Mouse (Mus musculus): Measurements from ENCODE around the gene Mllt3. TPM values are rescaled to one million over a fixed set of nuclear protein-coding genes. Genes with fewer than 3 reads are reported as not detected.

Mllt3 gene
- polyA plus RNA-seq, 1 experiment from 2014 or later: 116 TPM

DNA sequence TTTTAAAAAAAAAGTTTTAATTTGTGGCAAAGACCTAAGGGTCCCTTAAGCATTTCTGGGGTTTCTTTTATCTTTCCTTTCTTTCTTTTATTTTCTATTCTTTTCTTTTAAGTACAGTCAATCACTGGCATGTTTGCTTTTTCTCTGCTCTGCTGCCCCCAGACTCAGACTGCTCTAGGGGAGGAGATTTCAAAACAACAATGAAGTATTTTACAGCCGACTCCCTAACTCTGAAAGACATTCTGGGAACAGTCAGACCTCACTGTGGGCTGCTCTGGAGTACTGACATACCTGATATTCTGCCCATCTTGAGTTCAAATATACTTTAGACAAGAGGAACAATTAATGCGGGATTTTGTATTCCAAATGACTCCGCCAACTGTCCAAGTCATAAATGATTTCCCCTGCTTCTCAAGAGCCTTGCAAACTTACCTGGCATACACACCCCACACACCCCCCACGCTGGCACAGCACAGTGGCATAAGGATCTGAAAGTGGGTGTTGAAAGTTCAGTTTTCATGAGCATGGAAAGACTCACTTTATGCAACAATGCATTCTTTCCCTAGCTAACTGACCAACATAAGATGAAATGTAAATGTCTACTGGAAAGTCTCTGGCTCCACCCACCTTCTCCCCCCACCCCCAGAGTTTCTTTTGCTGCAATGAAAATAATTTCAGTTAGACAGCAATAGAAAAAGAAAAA, 21.1 kb downstream of the Mllt3 start:
- ATAC-seq: no peak
- Histone ChIP-seq H3K4me2 (no peak overlapping the region), H3K9ac (no peak overlapping the region), H3K27ac (no peak overlapping the region), H3K9me3 (replicated peaks) (no peaks in the 10 kb centered on the region), H3K36me3 (ENCODE audit: poor library complexity, severe bottlenecking) (peaks cover 19% of the 10 kb centered on the region), H3K4me1 (peaks cover 54% of the 10 kb centered on the region), H3K4me3 (no peak overlapping the region), H3K27me3 (no peaks in the 10 kb centered on the region)
- 55% methylated on average over 4 of the region's 4 CpGs for WGBS

DNA sequence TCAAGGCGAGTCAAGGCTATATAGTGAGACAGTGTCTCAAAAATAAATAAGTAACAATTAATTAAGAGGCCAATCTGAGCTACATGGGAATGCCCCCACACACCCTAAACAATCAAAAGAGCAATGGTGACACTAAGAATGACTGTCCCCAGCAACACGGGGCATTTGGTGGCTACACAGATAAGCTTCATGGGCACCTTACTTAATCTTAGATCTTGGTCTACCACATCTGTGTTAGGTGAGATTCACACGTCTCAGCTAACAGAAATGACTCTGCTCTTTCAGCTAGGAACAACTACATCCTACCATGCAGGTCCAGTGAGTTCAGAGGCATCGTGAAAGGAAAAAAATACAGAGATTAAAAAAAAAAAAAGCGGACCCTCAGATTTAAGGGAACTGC, 22.7 kb downstream of the Mllt3 start:
- 85% methylated on average over 5 of the region's 5 CpGs for WGBS
- Histone ChIP-seq H3K27ac (no peak overlapping the region), H3K4me3 (no peak overlapping the region), H3K9ac (no peak overlapping the region), H3K36me3 (ENCODE audit: poor library complexity, severe bottlenecking) (peaks cover 19% of the 10 kb centered on the region), H3K4me2 (no peak overlapping the region), H3K27me3 (no peaks in the 10 kb centered on the region), H3K4me1 (peaks cover 43% of the 10 kb centered on the region), H3K9me3 (replicated peaks) (no peaks in the 10 kb centered on the region)
- no peak for ATAC-seq

DNA sequence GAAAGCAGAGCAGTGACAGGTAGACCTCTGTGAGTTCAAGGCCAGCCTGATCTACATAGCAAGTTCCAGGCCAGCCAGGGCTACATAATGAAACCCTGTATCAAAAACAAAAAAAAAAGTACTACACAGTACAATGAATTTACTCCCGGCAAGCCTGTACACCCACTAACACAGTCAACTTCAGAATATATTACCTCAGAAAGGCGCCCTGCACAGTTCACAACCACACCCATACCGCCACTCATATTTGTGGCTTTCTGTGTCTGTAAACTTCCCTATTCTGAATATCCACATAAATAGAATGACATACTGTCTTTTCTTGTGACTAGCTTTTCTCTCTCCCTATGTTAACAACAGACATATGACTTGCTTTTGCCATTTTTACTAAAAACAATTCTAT, 27.4 kb downstream of the Mllt3 start:
- Histone ChIP-seq H3K4me1 (0 out of 2 replicates have a peak, but pooled peaks cover 6% of the 10 kb centered on the region), H3K27me3 (no peaks in the 10 kb centered on the region), H3K9ac (no peak overlapping the region), H3K4me3 (no peak overlapping the region), H3K4me2 (no peak overlapping the region), H3K9me3 (replicated peaks) (no peaks in the 10 kb centered on the region), H3K36me3 (ENCODE audit: poor library complexity, severe bottlenecking) (peaks cover 22% of the 10 kb centered on the region), H3K27ac (no peak overlapping the region)
- no peak for ATAC-seq
- WGBS: 84% methylated on average over 3 of the region's 3 CpGs

DNA sequence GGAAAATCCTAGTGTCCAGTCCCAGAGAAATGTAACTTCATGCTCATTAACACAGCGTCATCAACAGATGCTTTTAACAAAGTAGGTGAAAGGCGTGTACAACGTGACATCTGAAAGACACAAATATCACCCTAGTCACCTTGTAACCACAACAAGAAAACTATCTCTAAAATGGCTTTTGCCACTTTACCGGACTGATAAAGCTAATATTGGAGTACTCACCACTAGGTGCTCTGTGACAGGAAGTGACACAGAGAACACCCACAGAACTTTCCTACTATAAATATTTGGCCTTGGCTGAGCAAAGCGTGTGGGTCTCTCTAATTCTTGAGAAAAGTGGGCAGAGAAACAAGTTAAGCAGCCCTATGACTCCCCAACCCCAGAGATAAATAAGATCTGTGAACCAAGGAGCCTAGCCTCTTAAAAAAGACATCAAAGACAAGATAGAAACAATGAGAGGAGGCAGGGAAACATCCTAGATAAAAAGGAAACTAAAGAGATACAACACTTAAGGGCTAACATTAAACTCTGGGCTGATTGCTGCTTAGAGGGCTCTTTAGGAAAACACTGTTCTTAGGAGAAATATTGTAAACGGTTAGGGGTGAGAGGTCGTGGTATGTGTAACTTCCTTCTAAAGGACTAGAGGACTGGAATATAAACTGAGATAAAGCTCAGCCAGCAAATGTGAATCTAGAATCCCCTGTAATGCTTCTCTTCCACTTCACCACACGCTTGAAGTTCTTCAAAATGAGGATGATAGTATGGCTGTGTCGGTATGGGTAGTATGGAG, 29.8 kb downstream of the Mllt3 start:
- H3K27ac ChIP-seq: no peak overlapping the region
- no peaks in the 10 kb centered on the region for H3K27me3 ChIP-seq
- H3K4me3 ChIP-seq: no peak overlapping the region
- no peak for ATAC-seq
- peaks cover 15% of the 10 kb centered on the region for H3K36me3 ChIP-seq (ENCODE audit: poor library complexity, severe bottlenecking)
- H3K4me1 ChIP-seq: 0 out of 2 replicates have a peak, but pooled peaks cover 6% of the 10 kb centered on the region
- WGBS: 87% methylated on average over 9 of the region's 9 CpGs
- no peak overlapping the region for H3K4me2 ChIP-seq
- no peaks in the 10 kb centered on the region for H3K9me3 ChIP-seq (replicated peaks)
- no peak overlapping the region for H3K9ac ChIP-seq

DNA sequence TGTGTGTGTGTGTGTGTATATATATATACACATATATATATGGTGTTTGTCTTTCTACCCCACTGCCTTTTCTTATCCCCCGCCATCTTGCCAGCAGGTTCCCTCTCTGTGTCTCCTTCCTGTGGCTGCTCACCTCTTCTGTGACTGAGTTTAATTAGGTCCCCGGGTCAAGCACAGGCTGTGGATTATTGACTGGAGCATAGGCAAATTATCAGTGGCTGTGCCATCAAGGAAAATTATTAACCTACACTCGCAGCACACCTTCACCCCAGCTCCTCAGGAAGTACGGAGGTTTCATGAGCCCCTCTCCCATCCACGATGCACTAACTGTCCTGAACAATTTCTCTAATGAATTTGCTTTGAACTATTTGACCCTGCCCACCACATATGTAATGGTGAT, 41.5 kb downstream of the Mllt3 start:
- Histone ChIP-seq H3K4me1 (peaks cover 23% of the 10 kb centered on the region), H3K9ac (no peak overlapping the region), H3K4me3 (no peak overlapping the region), H3K27ac (no peak overlapping the region), H3K36me3 (ENCODE audit: poor library complexity, severe bottlenecking) (peaks cover 6% of the 10 kb centered on the region), H3K9me3 (replicated peaks) (no peaks in the 10 kb centered on the region), H3K4me2 (no peak overlapping the region), H3K27me3 (no peaks in the 10 kb centered on the region)
- no peak for ATAC-seq
- WGBS: 86% methylated on average over 5 of the region's 5 CpGs

DNA sequence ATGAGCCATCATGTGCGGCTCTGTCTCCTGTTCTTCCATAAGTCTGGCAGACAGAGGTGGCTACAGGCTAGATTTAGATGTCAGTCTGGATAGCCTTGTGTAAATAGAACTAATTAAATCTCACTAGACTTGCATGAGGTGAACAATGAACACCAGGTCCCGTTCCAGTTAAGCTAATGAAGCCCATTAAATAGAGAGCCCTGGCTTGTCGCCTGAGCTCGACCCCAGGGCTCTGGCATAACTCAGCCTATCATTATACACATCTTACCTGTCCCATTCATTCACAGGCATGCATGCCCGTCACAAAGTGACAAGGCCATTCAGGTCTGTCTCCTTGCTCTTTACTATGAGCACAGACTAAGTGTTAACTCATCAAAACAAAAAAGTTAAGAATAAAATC, 42.2 kb downstream of the Mllt3 start:
- peaks cover 26% of the 10 kb centered on the region for H3K4me1 ChIP-seq

DNA sequence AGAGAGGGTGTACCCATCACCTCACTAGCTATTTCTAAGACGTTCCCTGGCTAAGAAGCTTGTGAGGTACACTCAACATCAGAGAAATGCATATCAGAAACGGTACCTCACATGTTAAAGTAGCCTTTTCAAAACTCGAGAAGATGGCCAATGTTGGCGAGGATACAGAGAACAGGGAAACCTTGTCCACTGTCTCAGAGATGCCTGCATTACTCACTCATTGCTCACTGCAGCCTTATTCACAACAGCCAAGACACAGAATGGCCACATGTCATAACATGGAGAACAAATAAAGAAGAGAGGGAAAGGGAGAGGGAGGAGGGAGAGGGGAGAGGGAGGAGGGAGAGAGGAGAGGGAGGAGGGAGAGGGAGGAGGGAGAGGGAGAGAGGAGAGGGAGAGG, 47.9 kb downstream of the Mllt3 start:
- H3K27me3 ChIP-seq: no peaks in the 10 kb centered on the region
- H3K4me3 ChIP-seq: no peak overlapping the region
- peaks cover 33% of the 10 kb centered on the region for H3K4me1 ChIP-seq
- H3K4me2 ChIP-seq: no peak overlapping the region
- H3K9ac ChIP-seq: no peak overlapping the region
- H3K36me3 ChIP-seq (ENCODE audit: poor library complexity, severe bottlenecking): no peaks in the 10 kb centered on the region
- 0 out of 2 replicates have a peak, but pooled peaks have one; percentile 50 for ATAC-seq
- no peaks in the 10 kb centered on the region for H3K9me3 ChIP-seq (replicated peaks)
- WGBS: 22% methylated on average over 4 of the region's 4 CpGs
- H3K27ac ChIP-seq: peak overlapping the region; percentile 44; the same call in 1 of the 2 replicates

More for the DNA sequence above, 42.2 kb downstream of the Mllt3 start:
- peak; percentile 36; the same call in 1 of the 2 replicates for ATAC-seq
- Histone ChIP-seq H3K4me2 (no peak overlapping the region), H3K9ac (no peak overlapping the region), H3K9me3 (replicated peaks) (no peaks in the 10 kb centered on the region), H3K4me3 (no peak overlapping the region), H3K36me3 (ENCODE audit: poor library complexity, severe bottlenecking) (peaks cover 3% of the 10 kb centered on the region), H3K27me3 (no peaks in the 10 kb centered on the region), H3K27ac (no peak overlapping the region)
- WGBS: 35% methylated on average over 5 of the region's 5 CpGs

DNA sequence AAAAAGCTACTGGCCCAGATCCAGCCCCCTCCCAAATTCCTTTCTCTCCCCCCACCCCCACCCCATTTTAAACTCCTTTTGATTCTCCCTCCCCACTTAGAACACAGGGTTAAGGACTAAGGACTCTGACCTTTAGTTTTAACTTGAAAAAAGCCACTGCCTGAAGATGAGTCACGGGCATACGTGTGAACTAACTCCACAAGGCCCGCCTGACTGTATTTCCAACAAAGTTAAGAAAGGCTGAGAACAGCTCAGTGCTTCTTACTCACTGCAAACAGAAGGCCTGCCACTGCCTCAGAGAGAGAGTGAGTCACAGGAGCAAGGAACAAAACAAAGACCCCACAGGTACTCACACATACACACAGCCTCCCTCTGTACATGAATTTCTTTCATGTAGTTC, 48.6 kb downstream of the Mllt3 start:
- H3K4me3 ChIP-seq: no peak overlapping the region
- no peaks in the 10 kb centered on the region for H3K27me3 ChIP-seq
- H3K36me3 ChIP-seq (ENCODE audit: poor library complexity, severe bottlenecking): no peaks in the 10 kb centered on the region
- no peak overlapping the region for H3K4me2 ChIP-seq
- peaks cover 33% of the 10 kb centered on the region for H3K4me1 ChIP-seq
- H3K27ac ChIP-seq: no peak overlapping the region
- no peak overlapping the region for H3K9ac ChIP-seq
- no peaks in the 10 kb centered on the region for H3K9me3 ChIP-seq (replicated peaks)
- ATAC-seq: 0 out of 2 replicates have a peak, but pooled peaks have one; percentile 43
- 8% methylated on average over 3 of the region's 3 CpGs for WGBS

DNA sequence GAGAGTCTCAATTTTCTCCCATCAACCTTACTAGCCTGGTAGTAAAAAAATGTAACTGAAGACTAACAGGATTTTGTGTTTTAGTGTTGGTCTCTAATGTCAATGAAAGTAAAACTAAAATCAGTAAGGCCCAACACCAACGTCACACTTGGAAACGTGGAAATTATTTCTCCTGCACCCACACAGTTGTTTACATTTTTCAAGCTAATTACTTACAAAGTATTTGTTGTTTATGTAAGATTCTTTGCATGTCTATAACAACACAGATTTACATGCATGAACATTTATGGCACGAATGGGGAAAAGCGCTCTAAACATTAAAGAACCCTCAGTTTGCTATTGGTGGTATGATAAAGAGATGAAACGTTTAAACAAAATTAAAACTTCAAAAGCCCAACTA, 49.1 kb downstream of the Mllt3 start:
- Histone ChIP-seq H3K27me3 (no peaks in the 10 kb centered on the region), H3K27ac (no peak overlapping the region)
- 58% methylated on average over 5 of the region's 5 CpGs for WGBS

DNA sequence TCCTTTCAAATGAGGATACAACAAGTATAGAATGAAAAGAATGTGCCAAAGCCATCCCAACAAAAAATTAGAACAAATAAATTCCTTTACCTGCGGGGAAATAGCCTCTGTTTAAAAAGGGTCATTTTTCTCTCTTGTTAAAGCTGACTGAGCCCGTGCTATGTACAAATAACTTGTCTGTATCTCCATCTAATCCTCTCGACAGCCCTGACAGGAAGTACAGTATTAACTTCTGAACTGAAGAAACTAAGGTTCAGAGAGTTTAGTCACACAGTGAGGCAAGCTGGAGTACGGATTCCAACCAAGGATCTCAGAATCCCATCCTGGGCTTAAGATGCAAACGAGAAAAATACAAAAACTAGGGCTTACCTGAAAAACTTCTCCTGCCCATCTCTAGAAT, 50.6 kb downstream of the Mllt3 start:
- Histone ChIP-seq H3K4me2 (no peak overlapping the region), H3K9ac (no peak overlapping the region), H3K9me3 (replicated peaks) (no peaks in the 10 kb centered on the region), H3K4me3 (no peak overlapping the region), H3K27ac (no peak overlapping the region), H3K36me3 (ENCODE audit: poor library complexity, severe bottlenecking) (no peaks in the 10 kb centered on the region), H3K27me3 (no peaks in the 10 kb centered on the region), H3K4me1 (peaks cover 47% of the 10 kb centered on the region)
- ATAC-seq: no peak
- WGBS: 72% methylated on average over 5 of the region's 5 CpGs

More for the DNA sequence above, 49.1 kb downstream of the Mllt3 start:
- Histone ChIP-seq H3K4me1 (peaks cover 38% of the 10 kb centered on the region), H3K4me2 (no peak overlapping the region), H3K36me3 (ENCODE audit: poor library complexity, severe bottlenecking) (no peaks in the 10 kb centered on the region), H3K4me3 (no peak overlapping the region), H3K9me3 (replicated peaks) (no peaks in the 10 kb centered on the region), H3K9ac (no peak overlapping the region)
- ATAC-seq: no peak

DNA sequence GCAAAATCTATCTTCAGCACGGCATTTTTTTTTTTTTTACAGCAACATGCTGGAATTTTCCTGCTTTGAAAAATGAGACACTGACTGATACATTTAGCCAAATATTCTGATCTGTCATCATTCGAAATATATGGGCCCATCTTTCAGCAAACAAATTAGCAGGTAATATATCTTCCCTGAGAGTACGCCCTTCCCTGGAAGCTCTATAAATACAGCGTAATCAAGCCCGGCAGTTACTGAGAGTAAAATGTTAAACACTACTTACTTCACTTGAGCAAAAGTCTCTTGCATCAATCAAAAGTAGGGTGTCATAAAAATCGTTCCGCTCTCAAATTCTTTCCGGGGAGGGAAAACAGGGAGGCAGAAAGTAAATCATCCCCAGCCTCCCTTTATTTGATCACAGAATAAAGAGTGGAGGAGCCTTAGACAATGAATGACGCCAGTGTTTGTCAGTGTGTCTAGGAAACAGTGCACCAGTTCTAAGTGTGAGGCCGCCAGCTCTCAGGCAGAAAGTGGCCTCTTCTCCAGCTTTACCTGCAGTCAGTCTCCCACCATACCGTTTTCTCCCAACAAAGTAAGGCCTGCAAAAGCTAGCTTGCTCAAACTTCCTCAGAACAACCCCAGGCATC, 55.2 kb downstream of the Mllt3 start:
- 73% methylated on average over 11 of the region's 11 CpGs for WGBS
- no peaks in the 10 kb centered on the region for H3K27me3 ChIP-seq
- H3K4me2 ChIP-seq: no peak overlapping the region
- ATAC-seq: no peak
- no peak overlapping the region for H3K9ac ChIP-seq
- H3K9me3 ChIP-seq (replicated peaks): no peaks in the 10 kb centered on the region
- H3K4me3 ChIP-seq: no peak overlapping the region
- H3K4me1 ChIP-seq: peaks cover 24% of the 10 kb centered on the region
- H3K27ac ChIP-seq: no peak overlapping the region
- no peaks in the 10 kb centered on the region for H3K36me3 ChIP-seq (ENCODE audit: poor library complexity, severe bottlenecking)

DNA sequence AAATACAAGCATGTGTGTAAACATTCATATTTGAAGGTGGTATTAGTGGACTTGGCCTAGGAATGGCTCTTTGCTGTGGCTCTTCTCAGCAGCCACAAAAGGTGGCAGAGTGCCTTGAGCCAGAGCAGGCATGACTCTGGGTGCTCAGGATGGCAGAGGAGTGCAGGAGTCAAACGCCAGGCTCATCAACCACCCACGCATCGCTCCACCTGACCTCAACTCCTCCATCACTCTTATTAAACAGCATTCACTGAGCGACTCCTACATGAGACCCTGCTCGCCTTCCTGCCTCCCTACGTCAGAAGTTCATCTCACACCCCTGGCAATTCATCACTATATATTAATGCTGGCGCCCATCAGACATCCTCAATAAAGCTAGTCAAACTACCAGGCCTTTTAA, 67.3 kb downstream of the Mllt3 start:
- Histone ChIP-seq H3K4me3 (no peak overlapping the region), H3K4me1 (peaks cover 6% of the 10 kb centered on the region), H3K36me3 (ENCODE audit: poor library complexity, severe bottlenecking) (no peaks in the 10 kb centered on the region), H3K27me3 (no peaks in the 10 kb centered on the region), H3K27ac (no peak overlapping the region), H3K4me2 (no peak overlapping the region), H3K9ac (no peak overlapping the region), H3K9me3 (replicated peaks) (no peaks in the 10 kb centered on the region)
- WGBS: 93% methylated on average over 7 of the region's 7 CpGs
- no peak for ATAC-seq
